Mouse (Mus musculus) ES-E14 (cell line): Measurements from ENCODE around the gene Cux2. TPM values are rescaled to one million over a fixed set of nuclear protein-coding genes. Genes with fewer than 3 reads are reported as not detected.
A peak's percentile ranks its signal among the peaks of the same experiment; 100 is the strongest.

ENCODE experiments used
- DNase-seq: peaks from one replicate; pipeline ENCODE4 v3.0.0-alpha.2; 2013; ENCODE audit warnings: low read depth, low spot score
- H3K27ac ChIP-seq: 2 replicates; pipeline ENCODE4 v1.5.1; 2012; ENCODE audit warnings: low read depth, mild to moderate bottlenecking, low read length, moderate library complexity, mixed read lengths; ENCODE audit not compliant: poor library complexity, insufficient read depth, severe bottlenecking
- H3K36me3 ChIP-seq: 2 replicates; pipeline ENCODE4 v1.6.1; 2012; ENCODE audit warnings: mild to moderate bottlenecking, low read length, moderate library complexity, mixed read lengths; ENCODE audit not compliant: control insufficient read depth, poor library complexity, insufficient read depth, severe bottlenecking
- H3K4me1 ChIP-seq, 2 experiments: fragments of 150-350 bp in 1 of 2; sonication (generic) in 1 of 2; 2 replicates each; pipeline ENCODE4 v1.6.1; 2012; ENCODE audit warnings: low read length in 2 of 2, mild to moderate bottlenecking in 1 of 2, mixed read lengths in 1 of 2; ENCODE audit not compliant: control insufficient read depth in 2 of 2, insufficient read depth in 2 of 2, poor library complexity in 1 of 2
- H3K4me3 ChIP-seq, 2 experiments: fragments of 150-350 bp in 1 of 2; sonication (generic) in 1 of 2; 2 replicates each; pipeline ENCODE4 v1.5.1; 2012; ENCODE audit warnings: low read length in 2 of 2, low read depth in 1 of 2, mild to moderate bottlenecking in 1 of 2, mixed read lengths in 1 of 2; ENCODE audit not compliant: insufficient read depth in 1 of 2, poor library complexity in 1 of 2, severe bottlenecking in 1 of 2
- H3K9ac ChIP-seq: 2 replicates; pipeline ENCODE4 v1.6.1; 2012; ENCODE audit warnings: low read depth, mild to moderate bottlenecking, low read length, mixed read lengths; ENCODE audit not compliant: poor library complexity, insufficient read depth, severe bottlenecking
- H3K9me3 ChIP-seq: fragments of 150-350 bp; sonication (generic); 2 replicates; pipeline ENCODE4 v1.6.1; 2012; ENCODE audit warnings: low read depth, mild to moderate bottlenecking, low read length; ENCODE audit not compliant: control insufficient read depth, insufficient read depth
- CHD2 ChIP-seq: IDR thresholded peaks from 2 replicates; pipeline ENCODE4 v1.6.1; 2014; ENCODE audit warnings: mild to moderate bottlenecking, low read depth, low read length, inconsistent platforms
- HCFC1 ChIP-seq: IDR thresholded peaks from 2 replicates; pipeline ENCODE4 v1.6.1; 2012; ENCODE audit warnings: low read length, inconsistent platforms, borderline replicate concordance; ENCODE audit not compliant: insufficient read depth
- MAFK ChIP-seq: IDR thresholded peaks from 2 replicates; pipeline ENCODE4 v1.6.1; 2014; ENCODE audit warnings: mild to moderate bottlenecking, low read depth, low read length, inconsistent platforms; ENCODE audit not compliant: insufficient read depth
- ZC3H11A ChIP-seq: IDR thresholded peaks from 2 replicates; pipeline ENCODE4 v1.6.1; 2012; ENCODE audit warnings: low read depth, mild to moderate bottlenecking, inconsistent platforms, low read length, borderline replicate concordance
- ZNF384 ChIP-seq: IDR thresholded peaks from 2 replicates; pipeline ENCODE4 v1.6.1; 2012; ENCODE audit warnings: low read depth, low read length, inconsistent platforms
- in situ Hi-C, 2 experiments: fragments of 600-800 bp; cut with MboI; formaldehyde crosslinking; loops; one replicate each; pipeline ENCODE4 v1.15.1; 2025; ENCODE audit warnings: low sequenced_read_pairs in 2 of 2, inconsistent platforms in 1 of 2; ENCODE audit not compliant: unreplicated experiment in 2 of 2
- total RNA-seq: library from RNA; depleted of rRNA; stranded (reverse); fragments of 300-350 nt; gene quantifications from 2 replicates; pipeline ENCODE4 v1.2.3, GENCODE M21; 2012

Gene Cux2
- total RNA-seq, 1 experiment: 1.8 TPM

DNA sequence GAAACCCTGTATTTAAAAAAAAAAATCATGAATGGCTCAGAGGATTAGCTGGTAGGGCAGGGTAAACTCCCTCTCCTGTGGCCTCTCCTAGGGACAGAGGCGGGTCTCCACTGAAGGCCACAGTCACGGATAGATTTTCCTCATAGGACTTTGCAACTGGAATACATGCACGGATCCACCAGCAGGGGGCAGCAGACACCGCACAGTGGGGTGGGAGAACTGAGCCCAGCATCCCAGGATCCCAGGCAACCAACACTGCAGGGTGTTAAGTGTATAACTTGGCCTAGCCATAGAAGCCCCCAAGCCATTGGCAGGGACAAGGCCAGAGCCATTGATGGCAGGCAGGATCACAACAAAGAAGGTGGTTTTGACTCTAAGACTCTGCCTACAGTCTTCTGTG, 177.7 kb downstream of the Cux2 start:
- Histone ChIP-seq H3K4me3 (no peak overlapping the region), H3K36me3 (no peaks in the 10 kb centered on the region), H3K4me1 (peaks cover 0 to 15% of the 10 kb centered on the region in 2 experiments; a peak in 1 of 4 replicates), H3K9ac (no peak overlapping the region), H3K9me3 (no peaks in the 10 kb centered on the region), H3K27ac (no peak overlapping the region)
- peak; percentile 65; the same call in 1 of the 2 replicates for TF ChIP-seq ZC3H11A
- TF ChIP-seq ZNF384: no peak
- DNase-seq: peak; percentile 83
- in situ Hi-C loops: loop anchor here in 1 of 2 experiments (25.0 kb wide), 1 partner anchor 215 kb away; no protein-coding TSS in a partner anchor

DNA sequence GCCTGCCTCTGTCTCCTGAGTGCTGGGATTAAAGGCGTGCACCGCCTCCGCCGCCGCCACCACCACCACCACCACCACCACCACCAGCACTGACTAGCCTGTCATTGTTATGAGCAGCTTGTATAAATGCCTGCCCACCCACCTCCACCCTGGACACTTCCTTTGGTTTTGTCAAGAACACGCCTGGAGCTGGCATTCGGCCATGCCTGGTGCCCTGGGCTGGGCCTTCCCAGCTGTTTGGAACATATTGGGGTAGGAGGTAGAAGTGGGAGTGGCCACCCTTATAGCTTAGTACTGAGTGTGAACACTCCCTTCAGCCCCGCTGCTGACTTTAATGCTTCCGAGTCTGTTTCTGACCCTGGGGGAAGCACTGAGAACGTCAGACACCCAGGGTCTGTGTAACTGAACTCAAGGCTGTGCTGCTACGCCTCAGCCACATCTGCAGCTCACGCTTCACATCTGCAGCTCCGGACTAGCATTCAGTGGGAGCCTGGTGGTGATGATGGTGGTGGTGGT, 178.3 kb downstream of the Cux2 start:
- in situ Hi-C loops: loop anchor here in 1 of 2 experiments (25.0 kb wide), 1 partner anchor 216 kb away; no protein-coding TSS in a partner anchor
- Histone ChIP-seq H3K9ac (no peak overlapping the region; the same call in 1 of the 2 replicates), H3K27ac (no peak overlapping the region), H3K36me3 (no peaks in the 10 kb centered on the region), H3K9me3 (no peaks in the 10 kb centered on the region), H3K4me3 (no peak overlapping the region), H3K4me1 (peaks cover 0 to 15% of the 10 kb centered on the region in 2 experiments; a peak in 1 of 4 replicates)
- DNase-seq: no peak
- TF ChIP-seq HCFC1 (no peak), MAFK (no peak), ZC3H11A (no peak), ZNF384 (no peak), CHD2 (no peak)

DNA sequence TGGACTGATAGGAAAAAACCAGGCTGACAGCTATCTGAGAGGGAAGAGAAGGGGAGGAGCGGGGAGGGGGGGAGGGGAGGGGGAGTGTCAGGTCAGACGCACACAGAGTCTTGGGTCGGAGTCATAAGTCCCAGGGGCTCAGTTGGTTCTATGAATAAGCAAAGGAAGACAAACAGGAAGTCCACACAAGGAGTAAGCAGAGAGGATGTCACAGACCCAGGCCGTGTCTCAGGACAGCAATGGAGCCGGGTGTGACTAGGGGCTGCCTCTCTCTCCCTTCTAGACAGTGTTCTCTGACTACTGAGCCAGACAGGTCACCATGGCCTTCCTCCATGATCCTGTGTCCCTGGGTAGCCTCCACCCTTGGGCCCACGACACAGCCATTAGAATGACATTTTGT, 179.1 kb downstream of the Cux2 start:
- TF ChIP-seq CHD2 (no peak), ZC3H11A (no peak), HCFC1 (no peak), MAFK (no peak), ZNF384 (no peak)
- in situ Hi-C loops: loop anchor here in 1 of 2 experiments (25.0 kb wide), 1 partner anchor 216 kb away; no protein-coding TSS in a partner anchor
- H3K27ac ChIP-seq: no peak overlapping the region

DNA sequence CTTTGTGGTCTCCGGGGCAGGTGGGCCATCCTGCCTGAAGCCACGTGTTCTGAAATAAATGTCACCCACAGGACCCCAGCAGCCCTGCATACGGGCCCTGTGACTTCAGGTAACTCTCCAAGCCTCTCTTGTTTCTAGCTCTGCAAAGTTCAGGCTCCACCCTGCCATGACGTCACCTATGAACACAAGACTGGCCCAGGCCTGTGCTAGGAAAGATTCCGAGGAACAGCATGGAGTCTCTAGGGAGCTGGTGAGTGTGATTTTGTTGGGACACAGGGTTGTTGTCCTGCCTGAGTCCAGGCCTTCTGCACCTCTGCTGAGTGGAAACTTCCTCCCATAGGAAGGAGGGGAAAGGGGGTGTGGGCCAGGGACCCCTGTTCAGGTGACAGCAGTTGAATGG, 181.9 kb downstream of the Cux2 start:
- TF ChIP-seq CHD2: no peak
- TF ChIP-seq HCFC1: no peak
- TF ChIP-seq ZNF384: no peak
- TF ChIP-seq MAFK: no peak
- no peak for TF ChIP-seq ZC3H11A
- in situ Hi-C loops: loop anchor here (10.0 to 25.0 kb wide), 2 partner anchors 197 to 219 kb away; no protein-coding TSS in a partner anchor
- no peak overlapping the region for H3K27ac ChIP-seq
- H3K4me3 ChIP-seq: no peak overlapping the region
- H3K36me3 ChIP-seq: no peaks in the 10 kb centered on the region
- no peak overlapping the region for H3K9ac ChIP-seq
- peaks cover 0 to 23% of the 10 kb centered on the region in 2 experiments; a peak in 1 of 4 replicates for H3K4me1 ChIP-seq
- no peaks in the 10 kb centered on the region for H3K9me3 ChIP-seq
- no peak for DNase-seq

More for the DNA sequence above, 179.1 kb downstream of the Cux2 start:
- Histone ChIP-seq H3K4me1 (peaks cover 0 to 15% of the 10 kb centered on the region in 2 experiments; a peak in 1 of 4 replicates), H3K9me3 (no peaks in the 10 kb centered on the region), H3K4me3 (no peak overlapping the region), H3K36me3 (no peaks in the 10 kb centered on the region), H3K9ac (no peak overlapping the region)
- no peak for DNase-seq
